Mouse (Mus musculus): ENCODE data around the gene Klc3.

- TF ChIP-seq CTCF (IDR thresholded peaks at IDR 0.05; ENCODE audit: control insufficient read depth, insufficient read depth, low read length) (no peak), POLR2A (IDR thresholded peaks at IDR 0.05; ENCODE audit: borderline replicate concordance, control insufficient read depth, low read depth, low read length) (no peak)
Observed at GRCm38 (mm10) chr7:19373367-19373766, 30.5 kb downstream of the Klc3 start.
